Comparison of ENCODE assay signal across 13 mouse cellular contexts in the genomic region with DNA sequence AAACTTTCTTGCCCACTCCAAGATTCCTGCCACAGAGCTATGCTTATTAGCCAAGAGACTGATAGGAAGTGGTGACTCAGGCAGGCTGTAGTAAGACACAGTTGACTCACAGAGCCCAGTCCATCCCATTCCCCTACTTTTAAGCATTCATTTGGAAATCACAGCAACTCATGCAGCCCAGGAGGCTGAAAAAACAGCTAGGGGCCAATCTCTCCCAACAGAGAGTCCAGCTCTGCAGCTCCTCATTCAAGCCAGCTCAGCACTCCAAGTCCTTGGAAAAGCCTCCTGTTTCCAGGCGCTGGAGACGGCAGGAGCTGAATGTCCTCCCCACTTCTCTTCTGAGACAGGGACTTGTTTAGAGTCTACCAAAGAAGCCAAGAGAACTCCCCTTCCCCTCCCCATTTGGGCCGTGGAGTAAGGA. TPM values are rescaled to one million over a fixed set of nuclear protein-coding genes. Genes with fewer than 3 reads are reported as not detected.
DNase-seq lines count a peak whose midpoint lies in the region; ATAC-seq and TF ChIP-seq lines count a peak whose summit lies in the region.
"Had no signal": no experiment of that assay in that cellular context is flagged by ENCODE, and none has a peak within 500 bp of the region (broad histone marks: within the 10 kb centered on the region; RNA-seq: fewer than 3 reads in every experiment).

No protein-coding gene starts in this region.

- no peak for ATAC-seq in hindbrain, embryonic 12.5 days (ENCODE audit: low FRiP score)

- 0 out of 2 replicates have a peak, but pooled peaks have one; percentile 27 for TF ChIP-seq POLR2A in embryonic fibroblast, embryonic 13.5 days (IDR thresholded peaks at IDR 0.05; ENCODE audit: low read depth, low read length)

- peak; percentile 45 for DNase-seq in cerebellum, adult 9-11 months
- no peak for DNase-seq in cerebellum, postnatal 36 days
- DNase-seq in left cerebral cortex, adult 2 months (ENCODE audit: extremely low spot score in 1 of 2, low spot score in 2 of 2) = peak in 1 of 2 experiments; percentile 21
- no peak for DNase-seq in left cerebral cortex, adult 11 months (ENCODE audit: low spot score)
- DNase-seq in cerebellum, adult 11 months = no peak
- DNase-seq: thymus, postnatal 36 days had no signal

- no peak overlapping the region for H3K4me2 ChIP-seq in hindbrain, embryonic 12.5 days (replicated peaks)
- H3K4me2 ChIP-seq: neural tube, embryonic 12.5 days had no signal

- no peaks in the 10 kb centered on the region for H3K9me3 ChIP-seq in hindbrain, embryonic 12.5 days (replicated peaks)
- H3K9me3 ChIP-seq: neural tube, embryonic 12.5 days had no signal

- TF ChIP-seq CTCF in left cerebral cortex, adult 2 months (IDR thresholded peaks at IDR 0.05) = no peak
- no peak for TF ChIP-seq CTCF in embryonic fibroblast, embryonic 13.5 days (IDR thresholded peaks at IDR 0.05; ENCODE audit: borderline replicate concordance, insufficient read depth, low read length)

- H3K27ac ChIP-seq in left cerebral cortex, adult 2 months = peak overlapping the region; percentile 53
- peak overlapping the region; percentile 79 for H3K27ac ChIP-seq in embryonic fibroblast, embryonic 13.5 days (ENCODE audit: insufficient read depth, low read length)
- H3K27ac ChIP-seq in macrophage = peak overlapping the region; percentile 90
- no peak overlapping the region for H3K27ac ChIP-seq in hindbrain, embryonic 12.5 days
- H3K27ac ChIP-seq: neural tube, embryonic 12.5 days had no signal

- peaks cover 23% of the 10 kb centered on the region for H3K4me1 ChIP-seq in embryonic fibroblast, embryonic 13.5 days (ENCODE audit: control insufficient read depth, insufficient read depth, low read length)
- H3K4me1 ChIP-seq in hindbrain, embryonic 12.5 days = peaks cover 38% of the 10 kb centered on the region

- WGBS in macrophage (ENCODE audit: missing documents) = 90% methylated on average over 3 of the region's 3 CpGs
- whole genome bisulfite sequencing in hindbrain, embryonic 12.5 days = 70% methylated on average over 3 of the region's 3 CpGs

- no peak overlapping the region for H3K4me3 ChIP-seq in left cerebral cortex, adult 2 months
- H3K4me3 ChIP-seq in embryonic fibroblast, embryonic 13.5 days (ENCODE audit: insufficient read depth, low read length) = no peak overlapping the region
- no peak overlapping the region for H3K4me3 ChIP-seq in macrophage (ENCODE audit: inconsistent target)
- H3K4me3 ChIP-seq in hindbrain, embryonic 12.5 days = no peak overlapping the region
- H3K4me3 ChIP-seq: neural tube, embryonic 12.5 days had no signal

- intact Hi-C loops in left cerebral cortex, adult 2 months (cut with DNase I) = no loop called here

- peaks cover 89% of the 10 kb centered on the region for H3K79me2 ChIP-seq in macrophage (ENCODE audit: inconsistent target)

- peaks cover 6% of the 10 kb centered on the region; the same call in 1 of the 2 replicates for H3K36me3 ChIP-seq in macrophage (ENCODE audit: inconsistent target)
- H3K36me3 ChIP-seq in hindbrain, embryonic 12.5 days = no peaks in the 10 kb centered on the region
- H3K36me3 ChIP-seq: neural tube, embryonic 12.5 days had no signal

- no peak overlapping the region for H3K9ac ChIP-seq in hindbrain, embryonic 12.5 days
- H3K9ac ChIP-seq: neural tube, embryonic 12.5 days had no signal

- peaks cover 18% of the 10 kb centered on the region for H3K27me3 ChIP-seq in hindbrain, embryonic 12.5 days

RNA-seq across cellular contexts. Expression of a gene that starts 4.7 kb away (rescaled TPM):
- total RNA-seq in left cerebral cortex, adult 2 months (2021) = 10 to 100 TPM; 78.7 to 93.2 TPM
- polyA plus RNA-seq in embryonic fibroblast, embryonic 13.5 days (2011; ENCODE audit: insufficient read length, low read depth, missing spikeins) = 242 and 248 TPM in 2 replicates
- 1,000 to 10,000 TPM in 5 of 26 experiments, 100 to 1,000 TPM in 14, 10 to 100 TPM in 7; 32.1 to 2,513 (median 588) TPM for total RNA-seq in macrophage (2018; cell fraction: chromatin; rRNA removed)
- total RNA-seq in macrophage (2018; cell fraction: cytosol; rRNA removed) = 1,000 to 10,000 TPM in 10 of 26 experiments, 100 to 1,000 TPM in 16; 124 to 5,022 (median 365) TPM
- total RNA-seq in macrophage (2018; cell fraction: nucleus; rRNA removed) = 1,000 to 10,000 TPM in 16 of 26 experiments, 100 to 1,000 TPM in 10; 160 to 4,105 (median 1,154) TPM
- 114 to 215 TPM (median 133 TPM) in 3 replicates for polyA plus RNA-seq in macrophage (2018)
- 17.6 and 18.8 TPM in 2 replicates for polyA plus RNA-seq in hindbrain, embryonic 12.5 days (2016; fragmentation: Nextera tagmentation; extraction: Ambion mirVana)

RNA-seq across cellular contexts. Expression of a gene that starts 17.8 kb away (rescaled TPM):
- 10 to 100 TPM; 40.8 to 41.3 TPM for total RNA-seq in left cerebral cortex, adult 2 months (2021)
- 23.1 and 23.6 TPM in 2 replicates for polyA plus RNA-seq in embryonic fibroblast, embryonic 13.5 days (2011; ENCODE audit: insufficient read length, low read depth, missing spikeins)
- 10 to 100 TPM in 21 of 26 experiments, 1 to 10 TPM in 5; 6.5 to 22.0 (median 12.5) TPM for total RNA-seq in macrophage (2018; cell fraction: chromatin; rRNA removed)
- 10 to 100 TPM; 18.2 to 41.3 (median 30.7) TPM for total RNA-seq in macrophage (2018; cell fraction: cytosol; rRNA removed)
- total RNA-seq in macrophage (2018; cell fraction: nucleus; rRNA removed) = 10 to 100 TPM in 25 of 26 experiments, 1 to 10 TPM in 1; 9.1 to 26.2 (median 17.8) TPM
- 6.9 to 30.0 TPM (median 27.8 TPM) in 3 replicates for polyA plus RNA-seq in macrophage (2018)
- polyA plus RNA-seq in hindbrain, embryonic 12.5 days (2016; fragmentation: Nextera tagmentation; extraction: Ambion mirVana) = 65.1 and 71.5 TPM in 2 replicates

RNA-seq across cellular contexts. Expression of a gene that starts 21.8 kb away (rescaled TPM):
- 10 to 100 TPM; 10.2 to 14.1 TPM for total RNA-seq in left cerebral cortex, adult 2 months (2021)
- polyA plus RNA-seq in embryonic fibroblast, embryonic 13.5 days (2011; ENCODE audit: insufficient read length, low read depth, missing spikeins) = 4.1 and 5.8 TPM in 2 replicates
- 1 to 10 TPM in 2 of 26 experiments, under 1 TPM in 2, not detected in 22; 0.80 to 2.1 (median 1.00) TPM for total RNA-seq in macrophage (2018; cell fraction: chromatin; rRNA removed)
- 10 to 100 TPM in 2 of 26 experiments, 1 to 10 TPM in 21, under 1 TPM in 2, not detected in 1; 0.24 to 13.8 (median 4.8) TPM for total RNA-seq in macrophage (2018; cell fraction: cytosol; rRNA removed)
- total RNA-seq in macrophage (2018; cell fraction: nucleus; rRNA removed) = 1 to 10 TPM in 17 of 26 experiments, under 1 TPM in 1, not detected in 8; 0.64 to 8.1 (median 2.6) TPM
- polyA plus RNA-seq in macrophage (2018) = 0.30 TPM in 1 of 3 replicates, not detected in the others
- polyA plus RNA-seq in hindbrain, embryonic 12.5 days (2016; fragmentation: Nextera tagmentation; extraction: Ambion mirVana) = 1.2 and 5.7 TPM in 2 replicates

RNA-seq across cellular contexts. Expression of a gene that starts 34.1 kb away (rescaled TPM):
- 10 to 100 TPM; 10.4 to 11.0 TPM for total RNA-seq in left cerebral cortex, adult 2 months (2021)
- 0.18 and 3.1 TPM in 2 replicates for polyA plus RNA-seq in embryonic fibroblast, embryonic 13.5 days (2011; ENCODE audit: insufficient read length, low read depth, missing spikeins)
- 1 to 10 TPM in 6 of 26 experiments, under 1 TPM in 5, not detected in 15; 0.20 to 6.0 (median 1.0) TPM for total RNA-seq in macrophage (2018; cell fraction: chromatin; rRNA removed)
- total RNA-seq in macrophage (2018; cell fraction: cytosol; rRNA removed) = under 1 TPM in 3 of 26 experiments, not detected in 23; 0.05 to 0.38 (median 0.05) TPM
- total RNA-seq in macrophage (2018; cell fraction: nucleus; rRNA removed) = 10 to 100 TPM in 2 of 26 experiments, 1 to 10 TPM in 3, under 1 TPM in 7, not detected in 14; 0.14 to 32.0 (median 0.84) TPM
- not detected in 3 replicates for polyA plus RNA-seq in macrophage (2018)
- polyA plus RNA-seq in hindbrain, embryonic 12.5 days (2016; fragmentation: Nextera tagmentation; extraction: Ambion mirVana) = 31.5 and 39.5 TPM in 2 replicates
- total RNA-seq: CH12.LX had no signal

RNA-seq across cellular contexts. Expression of a gene that starts 34.5 kb away (rescaled TPM):
- not detected for total RNA-seq in left cerebral cortex, adult 2 months (2021)
- not detected in 2 replicates for polyA plus RNA-seq in embryonic fibroblast, embryonic 13.5 days (2011; ENCODE audit: insufficient read length, low read depth, missing spikeins)
- not detected for total RNA-seq in macrophage (2018; cell fraction: chromatin; rRNA removed)
- total RNA-seq in macrophage (2018; cell fraction: cytosol; rRNA removed) = not detected
- total RNA-seq in macrophage (2018; cell fraction: nucleus; rRNA removed) = not detected
- polyA plus RNA-seq in macrophage (2018) = not detected in 3 replicates
- polyA plus RNA-seq in hindbrain, embryonic 12.5 days (2016; fragmentation: Nextera tagmentation; extraction: Ambion mirVana) = not detected in 2 replicates
- total RNA-seq: CH12.LX; left cerebral cortex, postnatal 10 days had no signal
- polyA plus RNA-seq: heart, embryonic 16.5 days; neural tube, embryonic 12.5 days had no signal
